Mouse (Mus musculus) T-cell, adult 2 months (primary cell): ENCODE data around the gene Arid5a.

Experiments used
- DNase-seq: peaks from one replicate; pipeline ENCODE4 v3.0.0; 2022; ENCODE audit warnings: low spot score

Arid5a gene

DNA sequence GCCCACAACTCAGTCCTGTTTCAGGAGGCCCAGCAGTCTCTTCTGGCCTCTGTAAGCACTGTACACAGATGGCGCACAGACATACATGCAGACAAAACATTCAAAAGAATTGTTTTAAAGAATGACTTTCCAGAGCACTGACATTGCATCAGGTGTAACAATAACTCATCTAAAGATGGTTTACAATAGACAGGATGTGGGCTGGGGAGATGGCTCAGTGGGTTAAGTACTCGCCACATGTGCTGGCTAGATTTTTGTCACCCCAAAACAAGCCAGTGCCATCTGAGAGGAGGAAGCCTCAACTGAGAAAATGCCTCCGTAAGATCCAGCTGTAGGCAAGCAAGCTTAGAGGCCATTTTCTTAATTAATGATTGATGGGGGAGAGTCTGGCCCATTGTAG is 13.1 kb upstream of the Arid5a start:
- peak; percentile 80 for DNase-seq

DNA sequence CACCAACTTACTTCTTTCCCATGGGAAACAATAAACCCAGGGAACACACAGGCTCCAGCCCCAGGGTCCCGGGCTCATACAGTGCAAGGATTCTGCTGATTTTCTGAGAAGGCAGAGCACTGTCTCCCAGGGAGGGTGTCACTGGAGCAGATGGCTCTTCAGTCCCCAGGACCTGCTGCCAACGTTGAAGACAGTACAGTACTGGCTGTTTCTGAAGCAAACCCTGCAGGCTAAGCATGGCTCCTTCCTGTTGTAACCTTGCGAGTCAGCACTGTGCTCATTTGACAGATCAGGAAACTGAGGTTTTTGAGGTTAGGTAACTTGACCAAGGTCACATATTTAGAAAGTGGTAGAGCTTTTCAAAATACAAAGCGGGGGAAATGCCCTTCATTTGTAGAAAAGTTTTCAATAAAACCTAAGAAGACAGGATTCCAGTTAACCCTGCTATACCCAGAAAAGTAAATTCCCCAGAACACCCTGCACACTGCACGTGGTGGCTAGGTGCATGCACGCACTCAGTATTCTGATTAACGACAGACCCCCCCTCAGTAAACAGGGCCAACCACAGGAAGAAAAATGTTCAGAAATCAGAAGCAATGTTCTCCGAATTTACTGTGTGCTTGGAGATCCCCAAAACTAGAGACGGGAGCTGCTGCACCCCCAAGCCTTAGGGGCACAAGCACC is 10.9 kb upstream of the Arid5a start:
- peak; percentile 74 for DNase-seq

DNA sequence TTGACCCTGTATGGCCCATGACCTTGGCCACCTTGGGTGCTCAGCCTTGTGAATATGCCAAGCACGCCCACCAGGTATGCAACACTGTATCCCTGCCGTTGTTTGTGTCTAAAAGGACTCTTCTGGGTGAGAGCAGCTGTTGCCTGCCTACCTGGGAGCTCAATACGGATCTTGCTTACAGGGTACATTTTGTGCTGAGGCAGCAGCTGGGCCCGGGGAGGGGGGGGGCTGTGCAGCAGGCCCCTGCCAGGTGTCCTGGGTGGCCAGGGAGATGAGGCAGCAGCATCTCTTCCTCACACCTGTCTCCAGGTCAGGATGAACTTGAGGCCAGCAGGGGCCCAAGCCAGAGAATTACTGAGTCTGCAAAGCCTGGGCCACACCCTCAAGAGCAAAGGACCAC is 9.4 kb upstream of the Arid5a start:
- no peak for DNase-seq

DNA sequence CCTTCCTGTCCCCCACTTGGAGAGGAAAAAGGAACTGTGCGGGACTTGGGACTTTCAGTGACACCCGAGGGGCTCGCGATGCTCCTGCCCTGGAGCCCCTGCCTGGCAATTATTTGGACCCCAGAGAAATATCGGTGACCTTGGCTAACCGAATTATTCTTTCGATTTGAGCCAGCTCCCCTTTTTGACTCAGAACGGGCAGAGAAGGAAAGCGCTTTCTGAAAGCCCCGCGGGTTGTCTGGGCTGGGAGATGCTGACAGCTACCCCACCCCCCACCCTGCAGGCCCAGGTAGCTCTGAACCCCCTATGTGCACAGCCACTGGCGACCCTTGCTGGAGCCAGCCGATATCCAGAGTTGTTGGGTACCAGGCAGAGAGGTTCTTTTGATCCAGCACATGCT is 8.4 kb upstream of the Arid5a start:
- DNase-seq: no peak

DNA sequence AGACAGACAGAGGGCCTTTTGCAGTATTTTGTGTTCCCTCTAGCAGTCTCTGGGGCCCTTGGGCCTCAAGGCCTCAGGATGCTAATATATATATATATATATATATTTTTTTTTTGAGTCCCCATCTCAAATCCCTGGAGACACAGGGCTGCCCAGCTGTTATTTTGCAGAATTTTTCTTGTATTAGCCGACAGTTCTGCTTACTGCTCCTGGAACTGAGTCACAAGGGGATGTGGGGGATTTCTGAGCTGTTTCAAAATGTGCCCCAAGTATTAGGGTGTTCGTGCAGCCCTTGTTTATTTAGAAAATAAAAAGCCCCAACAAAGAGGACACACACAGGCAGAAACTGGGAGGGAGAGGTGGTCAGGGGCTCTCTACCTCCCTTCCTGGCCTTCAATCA is 7.9 kb upstream of the Arid5a start:
- DNase-seq: no peak

DNA sequence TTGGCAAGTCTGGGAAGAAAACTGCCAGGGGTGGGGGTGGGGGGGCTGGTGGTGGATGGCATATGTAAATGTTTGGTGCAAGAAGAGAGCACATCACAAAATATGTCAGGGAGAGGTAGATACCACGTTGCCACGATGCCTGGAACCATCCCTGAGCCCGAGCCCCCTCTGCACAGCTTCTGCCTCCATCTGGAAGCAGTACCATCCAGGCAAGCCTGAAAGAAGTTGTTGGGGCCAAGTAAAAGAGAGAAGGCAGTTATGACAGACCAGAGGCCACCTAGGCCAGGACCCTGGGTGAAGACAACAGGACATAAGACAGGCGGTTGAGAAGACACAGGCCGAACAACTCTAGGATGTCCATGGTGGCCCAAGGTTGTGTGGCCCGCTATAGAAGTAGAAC is 7.0 kb upstream of the Arid5a start:
- no peak for DNase-seq

DNA sequence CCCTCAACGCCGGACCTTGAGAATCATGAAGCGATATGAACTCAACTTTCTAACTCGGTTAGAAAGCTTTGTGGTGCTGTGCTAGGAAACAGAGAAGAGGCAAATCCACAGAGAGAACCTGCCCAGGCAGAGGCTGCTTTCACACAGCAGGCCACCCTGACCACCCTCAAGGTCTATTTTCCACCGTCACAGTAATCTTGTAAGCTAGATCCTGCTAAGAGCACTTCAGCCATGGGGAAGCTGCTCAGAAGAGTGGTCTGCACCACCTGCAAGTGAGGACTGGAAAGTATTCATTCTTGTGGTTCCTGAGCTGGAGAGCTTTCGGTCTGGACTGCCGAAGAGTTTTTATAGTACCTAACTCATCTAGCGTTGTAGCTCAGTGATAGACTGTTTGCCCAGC is 5.3 kb upstream of the Arid5a start:
- no peak for DNase-seq

DNA sequence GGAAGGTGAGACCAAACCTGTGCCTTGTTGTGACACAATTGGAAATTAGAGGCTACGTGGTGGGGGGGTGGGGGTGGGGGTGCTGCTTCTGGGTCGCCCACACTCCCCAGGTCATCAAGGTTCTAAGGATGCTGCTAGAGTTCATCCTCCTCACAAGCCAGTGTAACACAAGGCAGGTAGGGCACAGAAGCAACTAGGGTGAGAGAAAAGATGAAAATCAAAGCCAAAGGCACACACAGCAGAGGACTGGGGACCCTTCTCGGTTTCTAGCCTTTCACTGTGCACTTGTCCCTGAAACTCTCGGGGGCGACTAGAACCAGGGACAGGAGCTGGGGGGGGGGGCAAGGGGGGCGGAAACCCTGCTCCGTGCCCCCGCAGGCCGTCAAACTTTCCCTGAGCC is 4.6 kb upstream of the Arid5a start:
- DNase-seq: no peak

DNA sequence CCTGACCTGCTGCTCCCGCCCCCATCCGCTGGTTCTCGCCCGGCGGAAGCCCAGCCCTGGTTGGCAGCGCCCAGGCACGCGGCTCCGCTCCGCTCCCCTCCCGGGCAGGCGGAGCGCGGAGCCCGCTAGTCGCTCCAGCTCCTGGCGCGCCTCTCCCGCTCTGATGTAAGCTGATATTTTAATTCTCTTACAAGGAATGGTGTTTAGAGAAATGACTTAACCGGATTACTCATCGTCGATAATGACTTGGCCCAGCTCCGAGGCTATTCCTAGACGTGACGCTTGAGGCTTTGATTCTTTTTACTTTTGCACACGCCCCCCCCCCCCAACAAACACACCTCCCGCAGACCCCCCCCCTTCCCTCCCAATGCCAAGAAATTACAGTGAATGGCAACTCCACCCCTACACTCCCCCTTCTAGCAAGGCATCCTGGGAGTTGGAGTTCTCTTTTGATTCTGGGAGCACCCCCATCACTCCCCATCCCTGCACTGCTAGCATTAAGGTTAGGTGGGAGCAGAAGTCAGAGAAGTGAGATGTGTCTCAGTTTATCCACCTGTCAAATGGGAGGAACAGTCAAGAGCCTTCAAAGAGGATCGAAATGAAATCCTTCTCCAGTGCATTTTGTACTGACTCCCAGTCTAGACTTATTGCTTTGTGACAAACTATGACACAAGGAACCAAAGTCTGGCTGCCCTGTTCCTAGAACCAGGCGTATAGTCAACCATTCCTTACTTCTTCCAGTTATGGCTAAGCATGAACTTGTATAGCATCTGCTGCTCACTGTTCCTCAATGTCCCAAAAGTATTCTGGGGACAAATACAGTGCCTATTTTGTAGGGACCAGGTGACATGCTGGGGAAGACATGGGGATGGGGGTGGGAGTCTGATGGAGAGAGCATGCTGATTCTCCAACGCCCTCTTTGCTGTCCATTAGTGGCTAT is 3.9 kb upstream of the Arid5a start:
- DNase-seq: peak; percentile 36

DNA sequence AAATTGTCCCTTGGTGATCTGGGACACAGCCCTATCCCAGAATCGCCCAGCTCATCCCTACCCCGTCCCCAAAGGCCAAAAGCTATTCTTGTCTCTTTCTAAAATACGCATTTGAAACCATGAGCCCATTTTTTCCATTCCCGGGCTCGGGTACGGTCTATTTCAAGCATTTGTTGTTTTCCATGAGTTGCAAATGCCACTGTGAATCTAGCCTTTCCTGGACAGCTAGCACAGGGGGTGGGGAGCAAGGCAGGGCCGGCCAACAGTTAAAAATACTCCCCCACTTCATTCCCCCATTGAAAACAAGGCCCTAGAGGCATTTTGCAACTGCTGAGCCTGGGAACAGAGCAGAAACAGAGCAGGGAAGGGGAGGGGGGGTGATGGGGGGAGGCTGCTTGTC is 2.8 kb upstream of the Arid5a start:
- DNase-seq: no peak

DNA sequence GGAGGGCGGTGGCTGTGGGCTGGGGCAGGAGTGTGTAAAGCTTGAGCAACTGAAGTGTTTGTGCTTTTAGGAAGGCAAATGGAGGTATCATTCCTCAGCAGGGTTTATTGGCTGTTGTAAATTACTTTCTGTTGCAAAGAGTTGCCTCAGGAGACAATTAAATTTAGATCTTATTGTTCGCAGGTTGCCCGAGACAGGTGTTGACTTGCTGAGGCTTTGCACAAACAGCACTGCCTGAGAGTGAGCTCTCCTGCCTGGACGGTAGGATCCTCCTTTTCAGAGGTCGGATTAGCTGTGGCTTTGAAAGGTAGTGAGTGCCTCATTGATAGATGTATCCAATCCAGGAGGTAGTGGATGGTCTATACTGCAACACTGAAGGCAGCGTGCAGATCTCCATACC is 1.4 kb upstream of the Arid5a start:
- no peak for DNase-seq

DNA sequence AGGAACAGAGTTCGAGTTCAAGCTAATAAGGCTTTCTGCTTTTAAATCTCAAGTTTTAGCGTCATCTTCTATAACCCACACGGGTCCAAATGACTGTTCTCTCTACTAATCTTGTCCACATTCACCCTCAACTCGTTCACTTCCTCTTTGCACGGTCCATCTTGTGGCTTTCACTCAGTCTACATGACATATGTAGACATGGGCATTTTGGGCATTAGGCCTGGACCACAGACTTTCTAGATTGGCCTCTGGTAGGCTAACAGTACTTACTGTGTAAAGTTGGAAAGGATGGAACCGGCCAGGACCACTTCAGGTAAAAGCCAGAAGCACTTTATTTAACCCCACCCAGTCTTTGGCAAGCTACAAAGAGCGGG is 425 bp upstream of the Arid5a start:
- no peak for DNase-seq

DNA sequence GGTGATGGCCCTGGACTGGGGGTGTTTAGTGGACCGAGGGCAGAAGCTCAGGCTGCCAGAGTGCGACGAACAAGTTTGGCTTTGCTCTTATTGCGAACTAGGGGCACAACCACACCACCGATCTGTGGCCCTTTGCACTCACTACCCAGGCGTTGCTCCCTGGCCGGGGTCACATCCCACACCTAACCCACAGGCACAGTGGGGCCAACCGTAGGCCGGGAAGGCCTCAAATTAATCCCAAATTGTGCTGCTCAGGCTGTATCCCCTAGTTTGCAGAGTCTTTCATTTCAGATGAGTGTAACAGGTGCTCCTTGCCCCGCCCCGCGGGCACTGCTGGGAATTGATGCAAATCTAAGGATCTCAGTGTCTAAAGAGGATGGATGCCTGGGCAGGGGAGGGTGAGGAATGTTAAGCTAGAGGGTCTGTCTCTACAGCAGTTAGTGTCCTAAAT is 943 bp downstream of the Arid5a start:
- peak; percentile 50 for DNase-seq

DNA sequence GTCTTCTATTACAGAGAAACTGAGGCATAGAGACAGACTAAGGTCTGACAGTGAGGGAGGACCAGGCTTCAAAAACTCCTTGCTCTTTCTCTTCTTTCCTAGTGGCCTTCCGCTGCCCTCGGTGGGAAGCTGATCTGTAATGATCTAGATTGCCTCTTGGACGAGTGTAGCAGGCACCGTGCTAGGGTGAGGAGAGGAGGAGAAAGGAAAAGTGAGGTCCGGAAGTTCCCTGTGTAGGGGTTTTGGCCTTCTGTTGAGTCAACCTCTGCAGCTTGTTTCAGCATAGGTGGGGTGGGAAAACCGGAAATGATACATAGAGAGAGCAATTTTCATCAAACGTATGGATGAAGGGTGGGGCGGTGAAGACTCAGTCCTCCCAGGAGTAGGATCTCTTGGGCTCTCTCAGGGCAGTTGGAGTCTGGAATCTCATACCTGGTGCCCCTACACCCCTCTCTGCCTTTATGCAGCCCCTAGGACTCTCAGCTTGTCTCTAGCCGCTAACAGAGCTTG is 1.5 kb downstream of the Arid5a start:
- peak; percentile 65 for DNase-seq

DNA sequence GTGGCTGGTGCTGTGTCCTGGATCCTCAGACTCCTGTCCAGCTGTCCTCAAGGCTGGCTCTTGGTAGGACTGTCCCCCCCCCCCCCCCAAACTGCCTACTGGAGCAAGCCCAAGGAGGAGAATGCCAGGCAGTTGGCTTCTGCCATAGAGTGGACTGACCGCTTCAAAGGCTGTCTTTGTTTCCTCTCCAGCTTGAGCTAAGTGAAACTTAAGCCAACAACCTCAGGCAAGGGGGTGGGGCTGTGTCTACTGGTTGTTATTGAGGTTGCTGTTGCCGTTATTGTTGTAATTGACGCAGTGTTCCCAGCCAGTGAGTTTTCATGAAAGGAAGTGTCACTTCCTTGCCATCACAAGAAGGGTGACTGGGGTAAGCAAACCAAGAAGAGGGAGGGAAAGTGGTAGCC is 2.0 kb downstream of the Arid5a start:
- DNase-seq: peak; percentile 95

DNA sequence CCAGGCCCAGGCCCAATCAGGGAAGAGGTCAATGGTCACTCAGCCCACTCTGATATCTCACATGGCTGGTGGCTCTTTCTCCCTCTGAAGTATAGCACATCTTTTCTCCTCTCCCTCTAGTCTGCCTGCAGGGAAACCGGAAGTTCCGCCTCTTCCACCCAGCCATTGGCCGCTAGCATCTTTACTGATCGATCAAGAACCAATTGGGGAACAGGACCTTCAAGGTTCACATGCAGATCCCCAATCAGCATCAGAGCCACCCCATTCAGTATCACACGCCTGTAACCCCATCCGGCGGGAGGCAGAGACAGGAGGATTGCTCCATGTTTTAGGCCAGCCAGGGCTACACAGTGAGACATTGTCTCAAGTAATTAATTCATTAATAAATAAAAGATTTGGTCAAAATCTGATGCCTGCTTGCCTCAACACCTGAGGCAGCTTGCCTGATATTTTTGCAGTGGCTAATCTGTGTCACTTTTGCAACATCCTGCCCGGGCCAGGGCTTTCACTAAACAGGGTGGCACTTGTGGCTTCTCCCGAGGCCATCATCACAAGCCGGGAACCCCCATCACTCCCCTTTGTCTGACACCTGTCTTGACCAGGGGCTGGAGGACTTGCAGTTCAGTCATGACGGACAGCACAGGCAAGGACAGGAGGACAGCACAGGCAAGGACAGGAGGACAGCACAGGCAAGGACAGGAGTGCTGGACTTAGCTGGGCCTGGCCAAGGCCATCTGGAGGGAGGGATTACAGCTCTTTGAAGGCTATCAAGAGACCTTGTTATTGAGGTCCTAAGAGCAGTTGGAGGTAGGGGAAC is 7.6 kb downstream of the Arid5a start:
- no peak for DNase-seq

DNA sequence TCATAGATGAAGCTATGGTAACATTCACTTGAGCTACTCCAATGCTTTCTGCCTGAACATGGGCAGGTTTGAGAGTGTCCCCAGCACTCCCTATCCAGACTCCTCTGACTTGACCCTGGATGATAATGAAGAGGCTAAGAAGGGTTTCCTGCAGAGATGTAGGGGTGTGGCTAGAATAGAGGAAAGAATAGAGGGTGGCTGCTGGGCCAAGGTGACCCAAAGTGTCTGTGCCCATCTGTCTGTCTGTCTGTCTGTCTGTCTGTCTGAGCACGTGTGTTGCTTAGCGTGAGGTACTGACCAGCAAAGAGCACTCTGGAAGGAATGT is 8.2 kb downstream of the Arid5a start:
- no peak for DNase-seq

DNA sequence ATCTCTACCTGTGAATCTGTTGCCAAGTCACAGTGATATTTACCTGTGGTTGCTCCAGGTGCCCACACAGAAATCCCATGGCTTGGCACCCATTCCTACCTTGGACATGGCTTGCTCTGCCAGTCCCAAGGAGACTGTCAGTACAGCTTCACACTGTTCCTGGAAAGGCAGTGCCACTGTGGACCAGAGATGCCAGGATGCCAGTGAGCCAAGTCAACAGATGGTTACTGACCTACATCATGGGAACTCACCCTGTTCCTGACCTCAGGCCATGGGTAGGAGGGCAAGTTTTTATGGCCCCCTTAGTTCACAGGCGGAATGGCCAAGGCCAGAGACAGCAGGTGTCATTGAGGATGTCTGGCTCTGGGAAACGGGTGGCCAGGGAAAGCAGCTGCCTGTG is 13.6 kb downstream of the Arid5a start:
- no peak for DNase-seq

DNA sequence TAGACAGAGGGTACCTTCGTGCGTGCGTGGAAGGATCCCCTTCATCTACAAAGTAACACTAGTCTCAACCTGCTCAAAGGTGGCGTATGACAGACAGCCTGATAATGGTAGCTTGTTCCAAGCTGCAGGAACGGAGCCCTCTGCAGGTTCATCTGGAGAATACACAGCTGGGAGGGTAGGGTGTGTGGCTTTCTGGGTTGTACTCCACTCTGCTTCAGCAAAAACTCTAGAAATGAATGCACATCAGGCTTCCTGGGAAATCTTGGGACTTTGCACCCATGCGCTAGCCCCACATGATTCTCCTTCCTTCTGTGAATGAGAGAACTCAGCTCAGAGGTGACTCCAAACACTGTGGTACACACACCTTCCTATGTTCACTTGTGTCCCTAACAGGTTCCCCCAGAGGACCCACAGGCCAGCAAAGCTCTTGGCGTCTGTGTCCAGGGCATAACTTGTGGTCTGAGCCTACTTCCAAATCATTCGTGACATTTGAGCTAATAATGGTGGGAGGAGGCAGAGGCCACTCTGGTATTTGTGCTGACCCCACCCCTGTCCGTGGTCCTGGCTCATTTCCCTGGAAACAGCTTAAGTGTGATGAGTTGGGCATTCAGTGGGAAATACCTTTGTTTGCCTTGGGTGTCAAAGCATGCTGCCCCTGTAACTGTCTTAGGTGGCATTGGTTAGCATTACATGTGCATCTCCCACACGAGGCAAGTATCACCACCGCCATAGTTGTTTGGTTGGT is 14.5 kb downstream of the Arid5a start:
- peak; percentile 33 for DNase-seq

DNA sequence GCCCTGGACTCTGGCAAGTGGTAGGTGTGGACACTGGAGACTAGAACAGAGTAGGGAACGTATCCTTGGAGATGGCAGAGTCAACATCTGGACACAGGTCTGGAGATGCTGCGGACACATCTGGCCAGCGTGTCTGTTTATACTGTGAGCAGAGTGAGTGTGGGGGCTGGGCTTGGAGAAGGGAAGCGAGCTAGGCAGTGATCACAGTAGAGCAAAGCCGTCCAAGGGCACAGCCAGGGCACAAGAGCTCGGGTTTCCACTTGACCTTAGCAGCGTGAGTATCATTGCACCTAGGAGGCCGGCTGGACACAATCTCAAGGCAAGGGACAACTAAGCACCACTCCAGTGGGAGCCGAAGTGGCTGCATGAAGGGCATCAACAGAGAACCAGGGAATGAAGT is 15.5 kb downstream of the Arid5a start:
- DNase-seq: no peak

DNA sequence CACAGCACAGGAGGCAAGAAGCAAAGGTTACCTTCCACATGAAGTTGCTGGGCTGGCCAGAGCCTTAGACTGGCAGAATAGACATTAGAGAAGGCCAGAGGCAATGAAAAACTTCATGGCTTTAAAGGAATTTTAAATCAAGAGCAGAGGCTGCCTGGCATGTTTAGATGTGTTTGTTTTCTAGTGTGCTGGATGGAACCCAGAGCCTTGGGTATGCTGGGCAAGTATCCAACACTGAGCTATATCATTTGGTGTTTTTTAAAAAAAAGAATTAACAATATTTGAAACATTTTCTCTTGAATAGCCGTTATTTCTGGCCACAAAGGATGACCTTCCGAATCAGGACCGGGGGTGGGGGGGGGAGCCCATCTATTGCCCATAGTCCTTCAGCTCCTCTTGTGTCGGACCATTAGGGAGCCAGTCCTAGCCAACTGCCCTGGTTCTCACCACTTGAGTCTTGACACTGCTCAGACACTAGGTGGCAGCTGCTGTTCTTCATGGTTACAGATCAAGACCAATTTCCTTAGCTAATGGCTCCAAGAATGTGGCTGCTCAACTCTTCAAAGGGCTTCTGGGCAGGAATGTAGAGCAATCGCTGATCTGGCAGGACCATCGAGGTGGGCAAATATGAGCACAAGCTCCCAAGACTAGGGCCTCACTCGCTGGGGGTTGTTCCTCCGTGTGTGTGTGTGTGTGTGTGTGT is 16.4 kb downstream of the Arid5a start:
- DNase-seq: no peak
